Mouse (Mus musculus) intestine, postnatal 0 days (tissue): ENCODE results near the gene Cd300e. TPM values are rescaled to one million over a fixed set of nuclear protein-coding genes. Genes with fewer than 3 reads are reported as not detected.

Experiments used
- ATAC-seq: fragments of 200-750 bp; cut with Nextera tagmentation; 2 replicates; pipeline ENCODE4 v1.8.0; 2017; ENCODE audit warnings: mild to moderate bottlenecking, moderate TSS enrichment, moderate library complexity
- H3K27ac ChIP-seq: fragments of 300-500 bp; sonication (generic); 2 replicates; pipeline ENCODE4 v1.5.1; 2014; ENCODE audit warnings: mild to moderate bottlenecking, low read depth, low read length, moderate library complexity
- H3K27me3 ChIP-seq: fragments of 300-500 bp; sonication (generic); replicated peaks from 2 replicates; pipeline ENCODE4 v1.6.1; 2014; ENCODE audit warnings: low read length, mixed read lengths; ENCODE audit not compliant: control insufficient read depth, insufficient read depth
- H3K36me3 ChIP-seq: fragments of 300-500 bp; sonication (generic); 2 replicates; pipeline ENCODE4 v1.6.1; 2014; ENCODE audit warnings: mild to moderate bottlenecking, moderate library complexity; ENCODE audit not compliant: control insufficient read depth, insufficient read depth
- H3K4me1 ChIP-seq: fragments of 300-500 bp; sonication (generic); replicated peaks from 2 replicates; pipeline ENCODE4 v1.6.1; 2014; ENCODE audit warnings: antibody characterized with exemption, low read length, mixed read lengths; ENCODE audit not compliant: control insufficient read depth, insufficient read depth
- H3K4me2 ChIP-seq: fragments of 300-500 bp; sonication (generic); replicated peaks from 2 replicates; pipeline ENCODE4 v1.6.1; 2014; ENCODE audit warnings: low read depth, mild to moderate bottlenecking, moderate library complexity
- H3K4me3 ChIP-seq: fragments of 300-500 bp; sonication (generic); 2 replicates; pipeline ENCODE4 v1.5.1; 2014; ENCODE audit warnings: low read depth, low read length
- H3K9ac ChIP-seq: fragments of 300-500 bp; sonication (generic); 2 replicates; pipeline ENCODE4 v1.6.1; 2014; ENCODE audit warnings: mild to moderate bottlenecking, low read depth, low read length
- H3K9me3 ChIP-seq: fragments of 300-500 bp; sonication (generic); 2 replicates; pipeline ENCODE4 v1.6.1; 2016; ENCODE audit warnings: mixed run types; ENCODE audit not compliant: control insufficient read depth
- CTCF ChIP-seq: sonication (generic); IDR thresholded peaks from 2 replicates; pipeline ENCODE4 v1.5.1; 2016; ENCODE audit warnings: low read depth, mild to moderate bottlenecking, control low read depth, antibody characterized with exemption, moderate library complexity
- WGBS: fragments of 180-500 bp; shearing (Covaris S2); extraction: QIAGEN DNeasy Blood & Tissue Kit; methylation state at CpG from one replicate; pipeline ENCODE4 v1.1.7; 2014; 5-methylcytosine and 5-hydroxymethylcytosine counted together
- polyA plus RNA-seq: library from polyadenylated mRNA; unstranded; fragments of >200 nt; fragmentation: Nextera tagmentation; extraction: Ambion mirVana; gene quantifications from 2 replicates; pipeline ENCODE4 v1.2.1, GENCODE M21; 2015

The Cd300e gene
- polyA plus RNA-seq, 1 experiment from 2014 or later, result 0.09 TPM

GRCm38 (mm10) chr11:115103470-115104413, 41.8 kb upstream of the Cd300e start:
- 87% methylated on average over 25 of the region's 25 CpGs for WGBS
- no peak for TF ChIP-seq CTCF

GRCm38 (mm10) chr11:115102116-115102515, 40.1 kb upstream of the Cd300e start:
- Histone ChIP-seq H3K36me3 (no peaks in the 10 kb centered on the region), H3K4me2 (no peak overlapping the region), H3K27ac (no peak overlapping the region), H3K9ac (no peak overlapping the region), H3K4me3 (no peak overlapping the region), H3K27me3 (no peaks in the 10 kb centered on the region), H3K9me3 (no peaks in the 10 kb centered on the region), H3K4me1 (no peaks in the 10 kb centered on the region)
- TF ChIP-seq CTCF, result no peak
- WGBS, result 92% methylated on average over 9 of the region's 9 CpGs
- no peak for ATAC-seq

More at GRCm38 (mm10) chr11:115103470-115104413, 41.8 kb upstream of the Cd300e start:
- no peaks in the 10 kb centered on the region for H3K9me3 ChIP-seq
- H3K4me3 ChIP-seq, result no peak overlapping the region
- H3K4me2 ChIP-seq, result no peak overlapping the region
- H3K9ac ChIP-seq, result no peak overlapping the region
- no peak for ATAC-seq
- H3K36me3 ChIP-seq, result no peaks in the 10 kb centered on the region
- no peak overlapping the region for H3K27ac ChIP-seq
- H3K27me3 ChIP-seq, result no peaks in the 10 kb centered on the region
- no peaks in the 10 kb centered on the region for H3K4me1 ChIP-seq

- Histone ChIP-seq H3K9me3 (no peaks in the 10 kb centered on the region), H3K4me1 (no peaks in the 10 kb centered on the region), H3K27me3 (no peaks in the 10 kb centered on the region), H3K27ac (no peak overlapping the region), H3K4me2 (no peak overlapping the region), H3K9ac (no peak overlapping the region), H3K36me3 (no peaks in the 10 kb centered on the region), H3K4me3 (no peak overlapping the region)
- no peak for ATAC-seq
- 49% methylated on average over 6 of the region's 6 CpGs for WGBS
- no peak for TF ChIP-seq CTCF
These were observed 39.7 kb upstream of the Cd300e start for GRCm38 (mm10) chr11:115101615-115102051.

- no peak overlapping the region for H3K27ac ChIP-seq
- no peak overlapping the region for H3K4me3 ChIP-seq
- TF ChIP-seq CTCF, result no peak
- H3K9me3 ChIP-seq, result no peaks in the 10 kb centered on the region
- 65% methylated on average over 7 of the region's 7 CpGs for WGBS
- no peaks in the 10 kb centered on the region for H3K36me3 ChIP-seq
- H3K4me1 ChIP-seq, result no peaks in the 10 kb centered on the region
- H3K27me3 ChIP-seq, result no peaks in the 10 kb centered on the region
- ATAC-seq, result no peak
- H3K4me2 ChIP-seq, result no peak overlapping the region
- H3K9ac ChIP-seq, result no peak overlapping the region
These were observed 38.8 kb upstream of the Cd300e start for GRCm38 (mm10) chr11:115100741-115101140.

- Histone ChIP-seq H3K4me2 (no peak overlapping the region), H3K27me3 (no peaks in the 10 kb centered on the region), H3K4me3 (no peak overlapping the region), H3K4me1 (no peaks in the 10 kb centered on the region), H3K9ac (no peak overlapping the region), H3K36me3 (no peaks in the 10 kb centered on the region), H3K9me3 (no peaks in the 10 kb centered on the region), H3K27ac (no peak overlapping the region)
- ATAC-seq, result no peak
- 74% methylated on average over 5 of the region's 5 CpGs for WGBS
- TF ChIP-seq CTCF, result no peak
These were observed 38.1 kb upstream of the Cd300e start for GRCm38 (mm10) chr11:115100032-115100621.

GRCm38 (mm10) chr11:115099241-115099840, 37.4 kb upstream of the Cd300e start:
- no peaks in the 10 kb centered on the region for H3K27me3 ChIP-seq
- H3K9ac ChIP-seq, result no peak overlapping the region
- H3K9me3 ChIP-seq, result no peaks in the 10 kb centered on the region
- no peak for ATAC-seq
- TF ChIP-seq CTCF, result no peak
- 29% methylated on average over 16 of the region's 16 CpGs for whole genome bisulfite sequencing
- no peaks in the 10 kb centered on the region for H3K36me3 ChIP-seq
- H3K4me2 ChIP-seq, result no peak overlapping the region
- H3K4me1 ChIP-seq, result no peaks in the 10 kb centered on the region
- no peak overlapping the region; the same call in 1 of the 2 replicates for H3K27ac ChIP-seq
- no peak overlapping the region for H3K4me3 ChIP-seq
